Mouse (Mus musculus) CH12.LX (cell line): ENCODE results near the gene Kcnn3. TPM values are rescaled to one million over a fixed set of nuclear protein-coding genes. Genes with fewer than 3 reads are reported as not detected.

ENCODE experiments used
- DNase-seq: peaks from one replicate; pipeline ENCODE4 v3.0.0-alpha.2; 2013; ENCODE audit errors: extremely low read depth
- H3K27ac ChIP-seq: 2 replicates; pipeline ENCODE4 v1.5.1; 2012; ENCODE audit warnings: low read depth, mild to moderate bottlenecking, control low read depth, moderate library complexity; ENCODE audit not compliant: insufficient read depth
- H3K27me3 ChIP-seq: replicated peaks from 2 replicates; pipeline ENCODE3; 2012; ENCODE audit warnings: inconsistent platforms
- H3K36me3 ChIP-seq, 2 experiments: replicated peaks in 1 of 2; 2 replicates each; pipeline versions ENCODE3 to v1.6.1; 2012; ENCODE audit warnings: inconsistent platforms in 1 of 2, low read length in 1 of 2, mild to moderate bottlenecking in 1 of 2, mixed read lengths in 1 of 2, moderate library complexity in 1 of 2; ENCODE audit not compliant: control insufficient read depth in 1 of 2, insufficient read depth in 1 of 2
- H3K4me1 ChIP-seq, 2 experiments: 2 replicates each; pipeline ENCODE4 v1.6.1; 2012; ENCODE audit warnings: inconsistent platforms in 1 of 2, moderate library complexity in 1 of 2; ENCODE audit not compliant: insufficient read depth in 2 of 2, control insufficient read depth in 1 of 2
- H3K4me2 ChIP-seq: 2 replicates; pipeline ENCODE4 v1.6.1; 2012; ENCODE audit warnings: low read depth, mild to moderate bottlenecking, control low read depth; ENCODE audit not compliant: poor library complexity, insufficient read depth, severe bottlenecking
- H3K4me3 ChIP-seq, 3 experiments: fragments of 150-350 bp in 1 of 3; sonication (generic) in 1 of 3; replicated peaks in 1 of 3; 2 replicates each; pipeline versions ENCODE3 to v1.5.1; 2011 to 2012; ENCODE audit warnings: low read depth in 2 of 3, low read length in 2 of 3, mild to moderate bottlenecking in 2 of 3, moderate library complexity in 2 of 3, control low read depth in 1 of 3, improper control_type of control experiment in 1 of 3, inconsistent platforms in 1 of 3, mixed read lengths in 1 of 3; ENCODE audit not compliant: poor library complexity in 1 of 3
- H3K79me2 ChIP-seq: replicated peaks from 2 replicates; pipeline ENCODE4 v1.6.1; 2012; ENCODE audit warnings: mild to moderate bottlenecking, moderate library complexity; ENCODE audit not compliant: control insufficient read depth, poor library complexity, insufficient read depth, severe bottlenecking; ENCODE audit errors: extremely low read depth
- H3K9ac ChIP-seq: 2 replicates; pipeline ENCODE4 v1.6.1; 2012; ENCODE audit warnings: low read depth, mild to moderate bottlenecking, control low read depth, moderate library complexity; ENCODE audit not compliant: insufficient read depth
- H3K9me3 ChIP-seq: replicated peaks from 2 replicates; pipeline ENCODE3; 2012; ENCODE audit warnings: low read length, inconsistent platforms, mixed read lengths
- BHLHE40 ChIP-seq: IDR thresholded peaks from 2 replicates; pipeline ENCODE4 v1.6.1; 2011; ENCODE audit warnings: mild to moderate bottlenecking, low read depth, low read length, improper control_type of control experiment
- CHD2 ChIP-seq: IDR thresholded peaks from 2 replicates; pipeline ENCODE4 v1.6.1; 2011; ENCODE audit warnings: low read length, improper control_type of control experiment
- CTCF ChIP-seq, 2 experiments: IDR thresholded peaks in 1 of 2; conservative IDR thresholded peaks in 1 of 2; 2 replicates each; pipeline ENCODE4 v1.5.1; 2011 to 2012; ENCODE audit warnings: low read depth in 2 of 2, low read length in 2 of 2, improper control_type of control experiment in 1 of 2, inconsistent platforms in 1 of 2, mild to moderate bottlenecking in 1 of 2, moderate library complexity in 1 of 2
- E2F4 ChIP-seq: IDR thresholded peaks from 2 replicates; pipeline ENCODE4 v1.6.1; 2011; ENCODE audit warnings: low read depth, low read length, improper control_type of control experiment; ENCODE audit not compliant: insufficient replicate concordance
- ELF1 ChIP-seq: IDR thresholded peaks from 2 replicates; pipeline ENCODE4 v1.6.1; 2014; ENCODE audit warnings: low read depth, mild to moderate bottlenecking, inconsistent platforms, low read length, improper control_type of control experiment
- EP300 ChIP-seq: IDR thresholded peaks from 2 replicates; pipeline ENCODE4 v1.6.1; 2011; ENCODE audit warnings: low read length, improper control_type of control experiment
- ETS1 ChIP-seq: conservative IDR thresholded peaks from 2 replicates; pipeline ENCODE4 v1.6.1; 2012; ENCODE audit warnings: low read depth, mild to moderate bottlenecking, inconsistent platforms, low read length, improper control_type of control experiment, moderate library complexity
- HCFC1 ChIP-seq: IDR thresholded peaks from 2 replicates; pipeline ENCODE4 v1.6.1; 2012; ENCODE audit warnings: low read depth, mild to moderate bottlenecking, inconsistent platforms, low read length, improper control_type of control experiment
- IRF4 ChIP-seq: IDR thresholded peaks from 2 replicates; pipeline ENCODE4 v1.6.1; 2014; ENCODE audit warnings: low read depth, mild to moderate bottlenecking, inconsistent platforms, low read length, improper control_type of control experiment
- JUN ChIP-seq: IDR thresholded peaks from 2 replicates; pipeline ENCODE4 v1.6.1; 2011; ENCODE audit warnings: low read depth, mild to moderate bottlenecking, low read length, improper control_type of control experiment, moderate library complexity; ENCODE audit not compliant: insufficient read depth
- JUND ChIP-seq: conservative IDR thresholded peaks from 2 replicates; pipeline ENCODE4 v1.6.1; 2011; ENCODE audit warnings: low read depth, low read length, improper control_type of control experiment
- MAFK ChIP-seq: IDR thresholded peaks from 2 replicates; pipeline ENCODE4 v1.6.1; 2011; ENCODE audit warnings: low read length, improper control_type of control experiment; ENCODE audit not compliant: insufficient replicate concordance
- MAZ ChIP-seq: IDR thresholded peaks from 2 replicates; pipeline ENCODE4 v1.6.1; 2012; ENCODE audit warnings: low read depth, mild to moderate bottlenecking, inconsistent platforms, low read length, improper control_type of control experiment, moderate library complexity
- MEF2A ChIP-seq: IDR thresholded peaks from 2 replicates; pipeline ENCODE4 v1.6.1; 2014; ENCODE audit warnings: low read depth, mild to moderate bottlenecking, inconsistent platforms, low read length, improper control_type of control experiment, borderline replicate concordance
- PAX5 ChIP-seq: IDR thresholded peaks from 2 replicates; pipeline ENCODE4 v1.6.1; 2012; ENCODE audit warnings: low read length, inconsistent platforms, mixed read lengths
- POLR2A ChIP-seq: IDR thresholded peaks from 2 replicates; pipeline ENCODE4 v1.6.1; 2011; ENCODE audit warnings: low read depth, mild to moderate bottlenecking, improper control_type of control experiment, low read length
- SIN3A ChIP-seq: IDR thresholded peaks from 2 replicates; pipeline ENCODE4 v1.6.1; 2012; ENCODE audit warnings: low read length, improper control_type of control experiment, inconsistent platforms
- SMC3 ChIP-seq: IDR thresholded peaks from 2 replicates; pipeline ENCODE4 v1.6.1; 2011; ENCODE audit warnings: low read depth, low read length, improper control_type of control experiment
- TCF12 ChIP-seq: IDR thresholded peaks from 2 replicates; pipeline ENCODE4 v1.6.1; 2014; ENCODE audit warnings: low read depth, mild to moderate bottlenecking, inconsistent platforms, low read length, improper control_type of control experiment
- USF2 ChIP-seq: conservative IDR thresholded peaks from 2 replicates; pipeline ENCODE4 v1.6.1; 2011; ENCODE audit warnings: low read depth, low read length, improper control_type of control experiment
- dilution Hi-C: fragments of 300-500 bp; cut with MboI; formaldehyde crosslinking; loops from 2 replicates; pipeline ENCODE4 v1.14.3; 2020; ENCODE audit warnings: low sequenced_read_pairs; ENCODE audit not compliant: extremely low pct_unique_long_range_greater_than_20kb, extremely low pct_ligation_motif_present
- in situ Hi-C: fragments of 300-500 bp; cut with MboI; formaldehyde crosslinking; loops from 3 replicates; pipeline ENCODE4 v1.14.3; 2019; ENCODE audit warnings: low sequenced_read_pairs, low pct_ligation_motif_present, low pct_unique_long_range_greater_than_20kb, mixed read lengths
- polyA plus RNA-seq: library from polyadenylated mRNA; unstranded; fragments of >175 nt; gene quantifications from 2 replicates; pipeline ENCODE4 v1.2.1, GENCODE M21; 2012; ENCODE audit warnings: low read depth; ENCODE audit not compliant: insufficient read length
- total RNA-seq, 2 experiments: library from RNA; depleted of rRNA; stranded (reverse); fragments of 300-350 nt in 1 of 2; fragments of >200 nt in 1 of 2; gene quantifications; 2 replicates each; pipeline ENCODE4 v1.2.3; 2012 to 2014

The Kcnn3 gene
- total and polyA plus RNA-seq, 3 experiments, result 0.06 TPM; not detected in 2

DNA sequence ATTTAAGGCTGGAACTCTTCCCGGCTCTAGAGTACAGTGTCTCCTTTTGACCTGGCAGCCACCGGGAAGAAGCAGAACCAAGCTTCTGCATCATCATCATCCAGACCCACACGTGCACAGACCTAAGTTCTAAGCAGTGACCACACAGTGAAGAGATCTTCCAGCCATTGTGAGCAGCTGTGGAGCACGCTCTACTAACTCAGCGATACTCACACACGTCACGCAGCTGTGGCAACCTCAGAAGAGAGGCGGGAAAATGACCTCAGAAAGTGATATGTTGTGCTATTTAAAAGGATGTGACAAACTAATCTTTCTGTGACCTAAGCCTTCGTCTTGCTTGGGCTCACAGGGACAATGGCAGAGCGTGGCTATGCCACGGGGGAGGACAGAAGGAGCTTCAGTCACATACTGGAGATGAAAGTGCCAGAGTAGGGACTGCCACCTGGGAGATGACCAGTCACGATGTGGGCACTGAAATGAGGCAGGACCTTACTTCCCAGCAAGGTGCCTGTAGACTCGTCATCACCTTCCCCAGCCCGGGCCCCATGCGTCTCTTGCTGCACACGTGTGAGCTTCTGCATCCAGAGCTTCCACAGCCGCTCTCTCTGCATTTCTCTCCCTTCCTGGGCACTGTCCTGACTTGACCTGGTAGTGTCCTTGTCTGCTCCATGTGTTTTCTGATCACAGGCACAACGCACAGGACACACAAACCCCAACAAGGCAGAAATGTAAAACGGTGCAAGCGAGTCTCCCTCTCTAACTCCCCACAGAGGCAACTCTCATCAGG lies 32.9 kb upstream of the Kcnn3 start (continued):
- TF ChIP-seq SIN3A (0 out of 2 replicates have a peak, but pooled peaks have one; percentile 29), MAFK (no peak), MEF2A (peak; percentile 37; the same call in 1 of the 2 replicates), CHD2 (no peak), ELF1 (no peak), POLR2A (no peak), CTCF (conservative IDR thresholded peaks at IDR 0.05 in 1 of 2, IDR thresholded peaks at IDR 0.05 in 1 of 2; ENCODE audit: low read depth in 2 of 2, low read length in 2 of 2) (no peak), TCF12 (peak; percentile 49; the same call in 1 of the 2 replicates)
- TF ChIP-seq, all 38 proteins: peak for 11

DNA sequence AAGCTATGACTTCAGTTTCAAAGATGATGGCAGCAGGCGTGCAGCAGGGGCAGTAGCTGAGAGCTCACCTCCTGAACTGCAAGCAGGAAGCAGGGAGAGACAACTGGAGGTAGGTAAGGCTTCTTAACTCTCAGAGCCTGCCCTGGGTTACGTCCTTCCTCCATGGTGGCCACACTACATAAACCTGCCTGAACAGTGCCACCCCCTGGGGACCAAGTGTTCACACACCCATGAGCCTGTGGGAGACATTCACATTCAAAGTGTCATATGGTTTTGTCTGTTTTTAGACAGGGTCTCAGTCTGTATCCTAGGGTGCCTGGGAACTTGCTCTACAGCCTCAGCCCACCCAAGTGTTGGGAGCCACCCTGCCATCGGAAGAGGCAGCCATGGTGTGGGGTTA lies 29.2 kb upstream of the Kcnn3 start:
- Histone ChIP-seq H3K36me3 (no peaks in the 10 kb centered on the region), H3K79me2 (no peaks in the 10 kb centered on the region), H3K27ac (no peak overlapping the region), H3K4me1 (peaks cover 19 to 30% of the 10 kb centered on the region in 2 experiments), H3K9ac (no peak overlapping the region), H3K9me3 (peaks cover 6% of the 10 kb centered on the region), H3K27me3 (peaks cover 8% of the 10 kb centered on the region), H3K4me3 (no peak overlapping the region), H3K4me2 (no peak overlapping the region)
- in situ Hi-C loops, result no loop called here
- peak; percentile 56 for DNase-seq
- TF ChIP-seq CTCF (conservative IDR thresholded peaks at IDR 0.05 in 1 of 2, IDR thresholded peaks at IDR 0.05 in 1 of 2; ENCODE audit: low read depth in 2 of 2, low read length in 2 of 2) (peak in 1 of 2 experiments; percentile 55; a peak in 2 of 4 replicates), HCFC1 (no peak), SMC3 (peak; percentile 35; the same call in 1 of the 2 replicates)
- dilution Hi-C loops, result no loop called here

DNA sequence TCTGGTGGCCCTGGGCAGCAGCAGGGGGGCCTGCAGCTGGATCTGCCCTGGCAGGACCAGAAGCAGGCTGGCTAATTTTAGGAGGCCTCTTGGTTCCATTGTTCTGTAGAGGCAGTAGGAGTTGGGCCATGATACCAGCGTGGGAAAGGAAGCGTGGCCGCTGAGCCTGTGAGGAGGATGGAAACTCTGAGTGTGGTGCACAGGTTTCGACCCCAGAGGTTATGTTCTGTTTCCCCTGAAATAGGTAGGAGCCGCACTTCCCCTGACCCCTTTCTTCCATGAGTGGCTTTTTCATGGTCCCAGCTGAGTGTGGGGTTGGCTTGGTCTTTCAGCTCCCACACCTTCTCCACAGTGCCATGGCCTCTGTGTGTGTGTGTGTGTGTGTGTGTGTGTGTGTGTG lies 28.4 kb upstream of the Kcnn3 start:
- Histone ChIP-seq H3K27me3 (peaks cover 8% of the 10 kb centered on the region), H3K9ac (no peak overlapping the region), H3K9me3 (peaks cover 9% of the 10 kb centered on the region), H3K4me2 (no peak overlapping the region), H3K4me1 (peaks cover 19 to 30% of the 10 kb centered on the region in 2 experiments), H3K79me2 (no peaks in the 10 kb centered on the region), H3K36me3 (no peaks in the 10 kb centered on the region), H3K4me3 (no peak overlapping the region), H3K27ac (no peak overlapping the region)
- in situ Hi-C loops (no loop called here), dilution Hi-C loops (no loop called here)
- no peak for TF ChIP-seq PAX5
- peak; percentile 67; the same call in 1 of the 2 replicates for TF ChIP-seq BHLHE40
- TF ChIP-seq EP300, result peak; percentile 85
- no peak for TF ChIP-seq E2F4
- no peak for TF ChIP-seq SIN3A
- peak; percentile 82 for TF ChIP-seq ETS1
- TF ChIP-seq TCF12, result peak; percentile 47; the same call in 1 of the 2 replicates
- no peak for TF ChIP-seq USF2
- peak; percentile 73 for TF ChIP-seq IRF4
- TF ChIP-seq JUN, result peak; percentile 80
- TF ChIP-seq JUND, result peak; percentile 81
- peak; percentile 74 for TF ChIP-seq MEF2A
- no peak for TF ChIP-seq MAZ
- DNase-seq, result peak; percentile 73
